27 mouse cellular contexts compared by ENCODE assay signal in genomic region chr3:106462493-106462892, GRCm38 (mm10). TPM values are rescaled to one million over a fixed set of nuclear protein-coding genes. Genes with fewer than 3 reads are reported as not detected.
DNase-seq lines count a peak whose midpoint lies in the region; ATAC-seq and TF ChIP-seq lines count a peak whose summit lies in the region.
"Had no signal": no experiment of that assay in that cellular context is flagged by ENCODE, and none has a peak within 500 bp of the region (broad histone marks: within the 10 kb centered on the region; RNA-seq: fewer than 3 reads in every experiment).

No protein-coding gene starts in this region.

- no peak overlapping the region for H3K9ac ChIP-seq in hindbrain, embryonic 13.5 days
- H3K9ac ChIP-seq in kidney, embryonic 15.5 days, result no peak overlapping the region
- H3K9ac ChIP-seq in forebrain, postnatal 0 days, result no peak overlapping the region
- H3K9ac ChIP-seq: embryonic facial prominence, embryonic 12.5 days; forebrain, embryonic 15.5 days; heart, embryonic 13.5 days; hindbrain, embryonic 15.5 days had no signal

- H3K9me3 ChIP-seq in hindbrain, embryonic 13.5 days, result no peaks in the 10 kb centered on the region
- H3K9me3 ChIP-seq in kidney, embryonic 15.5 days (replicated peaks), result no peaks in the 10 kb centered on the region
- no peaks in the 10 kb centered on the region for H3K9me3 ChIP-seq in forebrain, postnatal 0 days (ENCODE audit: low read length)
- H3K9me3 ChIP-seq: embryonic facial prominence, embryonic 12.5 days; forebrain, embryonic 15.5 days; G1E; heart, embryonic 13.5 days; hindbrain, embryonic 15.5 days had no signal

- H3K4me3 ChIP-seq in thymus, adult 2 months (ENCODE audit: control insufficient read depth, insufficient read depth, low read length), result no peak overlapping the region
- H3K4me3 ChIP-seq in hindbrain, embryonic 13.5 days, result no peak overlapping the region
- H3K4me3 ChIP-seq in kidney, embryonic 15.5 days (replicated peaks), result no peak overlapping the region
- H3K4me3 ChIP-seq in forebrain, postnatal 0 days (ENCODE audit: low read depth, low read length), result no peak overlapping the region
- H3K4me3 ChIP-seq: embryonic facial prominence, embryonic 12.5 days; forebrain, embryonic 15.5 days; heart, embryonic 13.5 days; hindbrain, embryonic 15.5 days had no signal

- H3K27ac ChIP-seq in thymus, adult 2 months (ENCODE audit: control insufficient read depth, insufficient read depth, low read length), result peak overlapping the region; percentile 69
- H3K27ac ChIP-seq in hindbrain, embryonic 13.5 days, result no peak overlapping the region
- H3K27ac ChIP-seq in kidney, embryonic 15.5 days, result no peak overlapping the region
- no peak overlapping the region for H3K27ac ChIP-seq in forebrain, postnatal 0 days (ENCODE audit: low read depth, low read length)
- H3K27ac ChIP-seq: embryonic facial prominence, embryonic 12.5 days; forebrain, embryonic 15.5 days; heart, embryonic 13.5 days; hindbrain, embryonic 15.5 days had no signal

- no peak for DNase-seq in thymus, adult 2 months
- no peak for DNase-seq in thymus, adult 18-20 months
- DNase-seq in CD4-positive, CD25-positive, alpha-beta regulatory T cell, adult 2 months (ENCODE audit: low read depth, low spot score), result peak; percentile 78
- DNase-seq in CD8-positive naive resting alpha-beta T cell, adult 2 months (ENCODE audit: low read depth in 2 of 2, low spot score in 2 of 2), result peak; percentile 36 to 44
- no peak for DNase-seq in forebrain, postnatal 0 days
- DNase-seq: adrenal gland, postnatal 14 days; cerebellum, adult 8-10 months; cerebellum, postnatal 14 days; embryo, embryonic 11 days; gastrocnemius, postnatal 14 days; heart, postnatal 10 days had no signal

- TF ChIP-seq POLR2A in thymus, adult 2 months (IDR thresholded peaks at IDR 0.05; ENCODE audit: control insufficient read depth, extremely low read depth, insufficient read depth, low read length, poor library complexity), result no peak

- H3K27me3 ChIP-seq in thymus, adult 2 months (ENCODE audit: control insufficient read depth, insufficient read depth, low read length), result no peaks in the 10 kb centered on the region
- no peaks in the 10 kb centered on the region for H3K27me3 ChIP-seq in hindbrain, embryonic 13.5 days
- H3K27me3 ChIP-seq in kidney, embryonic 15.5 days, result no peaks in the 10 kb centered on the region
- H3K27me3 ChIP-seq in forebrain, postnatal 0 days (ENCODE audit: insufficient read depth, low read length), result no peaks in the 10 kb centered on the region
- H3K27me3 ChIP-seq: embryonic facial prominence, embryonic 12.5 days; forebrain, embryonic 15.5 days; heart, embryonic 13.5 days; hindbrain, embryonic 15.5 days had no signal

- TF ChIP-seq CTCF in thymus, adult 2 months (IDR thresholded peaks at IDR 0.05; ENCODE audit: borderline replicate concordance, control insufficient read depth, extremely low read depth, insufficient read depth, low read length, poor library complexity), result no peak
- TF ChIP-seq CTCF in forebrain, postnatal 0 days (IDR thresholded peaks at IDR 0.05; ENCODE audit: low read depth), result no peak

- peaks cover 9% of the 10 kb centered on the region for H3K4me1 ChIP-seq in thymus, adult 2 months (replicated peaks; ENCODE audit: control insufficient read depth, insufficient read depth, low read length)
- no peaks in the 10 kb centered on the region for H3K4me1 ChIP-seq in hindbrain, embryonic 13.5 days (replicated peaks)
- H3K4me1 ChIP-seq in kidney, embryonic 15.5 days, result no peaks in the 10 kb centered on the region
- H3K4me1 ChIP-seq in forebrain, postnatal 0 days (ENCODE audit: insufficient read depth), result no peaks in the 10 kb centered on the region
- H3K4me1 ChIP-seq: embryonic facial prominence, embryonic 12.5 days; forebrain, embryonic 15.5 days; heart, embryonic 13.5 days; hindbrain, embryonic 15.5 days had no signal

- no peak overlapping the region for H3K4me2 ChIP-seq in hindbrain, embryonic 13.5 days
- no peak overlapping the region for H3K4me2 ChIP-seq in kidney, embryonic 15.5 days
- no peak overlapping the region for H3K4me2 ChIP-seq in forebrain, postnatal 0 days (ENCODE audit: low read depth)
- H3K4me2 ChIP-seq: embryonic facial prominence, embryonic 12.5 days; forebrain, embryonic 15.5 days; heart, embryonic 13.5 days; hindbrain, embryonic 15.5 days had no signal

- ATAC-seq in inflammation-experienced regulatory T-cells, adult 6 months, result peak; percentile 62
- no peak for ATAC-seq in hindbrain, embryonic 13.5 days (ENCODE audit: low FRiP score)
- no peak for ATAC-seq in kidney, embryonic 15.5 days (replicated peaks; ENCODE audit: low FRiP score)
- ATAC-seq in forebrain, postnatal 0 days, result no peak
- ATAC-seq: forebrain, embryonic 15.5 days; intestine, postnatal 0 days had no signal

- H3K36me3 ChIP-seq in thymus, adult 2 months (ENCODE audit: control insufficient read depth, insufficient read depth, low read length), result no peaks in the 10 kb centered on the region
- no peaks in the 10 kb centered on the region for H3K36me3 ChIP-seq in hindbrain, embryonic 13.5 days
- no peaks in the 10 kb centered on the region for H3K36me3 ChIP-seq in kidney, embryonic 15.5 days
- H3K36me3 ChIP-seq in forebrain, postnatal 0 days (ENCODE audit: insufficient read depth), result no peaks in the 10 kb centered on the region
- H3K36me3 ChIP-seq: embryonic facial prominence, embryonic 12.5 days; forebrain, embryonic 15.5 days; G1E; heart, embryonic 13.5 days; hindbrain, embryonic 15.5 days had no signal

- 8% methylated on average over 3 of the region's 3 CpGs for WGBS in thymus, adult 2 months
- 65% methylated on average over 3 of the region's 3 CpGs for WGBS in hindbrain, embryonic 13.5 days
- 62% methylated on average over 3 of the region's 3 CpGs for WGBS in kidney, embryonic 15.5 days
- WGBS in forebrain, postnatal 0 days, result 66% methylated on average over 3 of the region's 3 CpGs

RNA-seq across cellular contexts. Expression of gene Dennd2d, which starts 19.7 kb away (rescaled TPM):
- polyA plus RNA-seq in thymus, adult 2 months (2012; rRNA removed), result 39.5 and 47.6 TPM in 2 replicates
- polyA plus RNA-seq in inflammation-experienced regulatory T-cells, adult 6 months (2017; shearing (Covaris generic)), result 100 to 1,000 TPM; 110 to 379 (median 324) TPM
- 0.17 and 0.57 TPM in 2 replicates for polyA plus RNA-seq in hindbrain, embryonic 13.5 days (2015; fragmentation: Nextera tagmentation; extraction: Ambion mirVana)
- 3.8 and 5.5 TPM in 2 replicates for polyA plus RNA-seq in kidney, embryonic 15.5 days (2015; fragmentation: Nextera tagmentation; extraction: Ambion mirVana)
- total RNA-seq in forebrain, postnatal 0 days (2014; rRNA removed), result 0.31 and 0.90 TPM in 2 replicates
- polyA plus RNA-seq in forebrain, postnatal 0 days (2015; fragmentation: Nextera tagmentation; extraction: Ambion mirVana), result 0.30 and 0.63 TPM in 2 replicates

RNA-seq across cellular contexts. Expression of gene Chil6, which starts 56.5 kb away (rescaled TPM):
- polyA plus RNA-seq in thymus, adult 2 months (2012; rRNA removed), result 0.11 TPM in 2 replicates
- polyA plus RNA-seq in inflammation-experienced regulatory T-cells, adult 6 months (2017; shearing (Covaris generic)), result under 1 TPM in 2 of 3 experiments, not detected in 1; 0.46 to 0.67 TPM
- not detected in 2 replicates for polyA plus RNA-seq in hindbrain, embryonic 13.5 days (2015; fragmentation: Nextera tagmentation; extraction: Ambion mirVana)
- polyA plus RNA-seq in kidney, embryonic 15.5 days (2015; fragmentation: Nextera tagmentation; extraction: Ambion mirVana), result not detected in 2 replicates
- not detected in 2 replicates for total RNA-seq in forebrain, postnatal 0 days (2014; rRNA removed)
- not detected in 2 replicates for polyA plus RNA-seq in forebrain, postnatal 0 days (2015; fragmentation: Nextera tagmentation; extraction: Ambion mirVana)
- total RNA-seq: adrenal gland, adult 18-20 months; adrenal gland, postnatal 14 days; common myeloid progenitor, adult 5-6 weeks; G1E; gastrocnemius, adult 18-20 months; gastrocnemius, postnatal 14 days; heart, adult 8-10 months; heart, postnatal 10 days; hematopoietic stem cell, adult 5-6 weeks had no signal
- polyA plus RNA-seq: embryonic facial prominence, embryonic 12.5 days; forebrain, embryonic 11.5 days; forebrain, embryonic 15.5 days; G1E; gonadal fat pad, adult 2 months; heart, embryonic 13.5 days; hindbrain, embryonic 15.5 days had no signal

Comparison
In these comparisons a context has a peak if more than half of its experiments do, and no peak if none do; other contexts are left out.
1. DNase-seq: peak in CD4-positive, CD25-positive, alpha-beta regulatory T cell, adult 2 months (single experiment) and CD8-positive naive resting alpha-beta T cell, adult 2 months (2 of 2); none in thymus, adult 2 months (single experiment), thymus, adult 18-20 months (0 of 2) and forebrain, postnatal 0 days (single experiment).